Mouse (Mus musculus) adrenal gland, postnatal 4 days (tissue): ENCODE data around the gene A930033H14Rik. TPM values are rescaled to one million over a fixed set of nuclear protein-coding genes. Genes with fewer than 3 reads are reported as not detected.

Source experiments
- DNase-seq, 2 experiments: peaks; one replicate each; pipeline ENCODE4 v3.0.0; 2021 to 2022; ENCODE audit warnings: low spot score in 2 of 2, mixed read lengths in 2 of 2
- long read RNA-seq, 2 experiments: library from polyadenylated mRNA; stranded (forward); transcript quantifications; one replicate each; pipeline ENCODE4 v2.0.0; 2021
- total RNA-seq, 2 experiments: library from RNA; stranded (reverse); gene quantifications; 2 replicates each; pipeline ENCODE4 v1.2.3; 2021

A930033H14Rik gene
- 1 to 10 TPM; 6.6 to 7.7 TPM for total RNA-seq
- long read RNA-seq, experiment 1, partial matches to known transcripts = 0 of 1 reads
- long read RNA-seq, experiment 1, other reads (novel, unspliced or antisense) = 1 of 1 reads
- long read RNA-seq, experiment 2, partial matches to known transcripts = 3 of 5 reads
- long read RNA-seq, experiment 2, other reads (novel, unspliced or antisense) = 0 of 5 reads

DNA sequence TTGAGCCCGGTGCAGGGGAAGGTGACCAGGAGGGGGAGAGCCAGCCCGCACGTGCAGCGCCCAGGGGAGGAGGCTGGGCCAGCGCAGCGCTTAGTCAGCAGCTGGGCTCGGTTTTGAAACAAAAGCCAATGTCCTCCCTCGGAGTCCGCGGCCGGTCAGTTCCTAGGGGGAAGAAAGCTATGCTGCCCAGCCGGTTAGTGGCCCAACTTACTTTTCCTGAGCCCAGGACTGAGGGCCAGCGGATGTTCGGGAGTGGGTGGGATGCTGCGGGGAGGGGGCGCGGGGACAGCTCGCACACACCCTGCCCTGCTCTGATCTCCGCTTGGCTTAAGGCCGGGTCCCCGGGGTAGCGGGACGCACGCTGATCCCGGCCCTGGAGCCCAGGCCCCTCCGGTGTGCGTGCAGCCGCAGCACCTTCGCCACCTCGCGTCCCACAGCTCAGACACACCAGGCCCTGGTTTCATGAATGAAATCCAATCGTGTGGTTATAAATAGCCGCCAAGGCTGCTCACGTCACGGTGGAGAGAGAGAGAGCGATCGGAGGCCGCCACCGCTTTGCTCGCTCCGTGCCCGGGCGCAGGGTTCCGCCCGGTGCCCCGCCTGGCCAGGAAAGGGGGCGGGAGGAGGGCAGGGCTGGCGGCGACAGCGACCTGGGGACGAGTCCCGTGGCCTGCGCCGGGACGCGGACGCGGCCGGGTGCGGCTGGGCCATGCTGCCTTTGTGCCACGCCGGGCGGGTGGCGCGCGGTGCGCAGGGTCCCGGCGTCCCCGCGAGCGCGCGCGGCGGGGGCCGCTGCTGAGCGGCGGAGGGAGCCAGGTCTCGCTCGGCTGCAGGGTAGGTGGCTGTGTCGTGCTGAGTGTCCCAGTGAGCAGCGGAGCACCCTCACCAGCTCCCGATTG, at the start of gene A930033H14Rik:
TSS of gene A930033H14Rik (minus strand) at position 557 of the 899 bp plus-strand sequence.
- DNase-seq = peak; percentile 66 to 78

GRCm38 (mm10) chr10:69259929-69260328, 47.0 kb upstream of the A930033H14Rik start:
- DNase-seq = no peak

GRCm38 (mm10) chr10:69259161-69259560, 46.3 kb upstream of the A930033H14Rik start:
- no peak for DNase-seq

DNA sequence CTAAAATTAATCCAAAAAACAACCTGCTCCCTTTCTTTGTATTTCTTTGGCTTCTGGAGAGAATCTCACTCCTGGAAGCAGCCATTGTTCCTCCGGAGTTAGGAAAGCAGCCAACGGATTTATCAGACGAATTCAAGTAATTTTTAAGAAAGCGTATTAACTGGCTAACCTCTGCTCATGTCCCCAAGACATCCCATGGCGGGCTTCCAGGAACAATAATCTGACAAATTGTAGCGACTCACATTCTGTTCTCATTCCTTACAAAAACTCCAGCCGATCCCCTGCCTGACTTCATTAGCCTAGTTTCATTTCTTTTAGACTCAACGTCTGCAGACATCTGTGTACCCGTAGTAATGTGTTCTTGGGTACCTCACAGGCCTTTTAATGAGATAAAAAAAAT, 45.7 kb upstream of the A930033H14Rik start:
- no peak for DNase-seq

GRCm38 (mm10) chr10:69257592-69258133, 44.8 kb upstream of the A930033H14Rik start:
- DNase-seq = no peak

DNA sequence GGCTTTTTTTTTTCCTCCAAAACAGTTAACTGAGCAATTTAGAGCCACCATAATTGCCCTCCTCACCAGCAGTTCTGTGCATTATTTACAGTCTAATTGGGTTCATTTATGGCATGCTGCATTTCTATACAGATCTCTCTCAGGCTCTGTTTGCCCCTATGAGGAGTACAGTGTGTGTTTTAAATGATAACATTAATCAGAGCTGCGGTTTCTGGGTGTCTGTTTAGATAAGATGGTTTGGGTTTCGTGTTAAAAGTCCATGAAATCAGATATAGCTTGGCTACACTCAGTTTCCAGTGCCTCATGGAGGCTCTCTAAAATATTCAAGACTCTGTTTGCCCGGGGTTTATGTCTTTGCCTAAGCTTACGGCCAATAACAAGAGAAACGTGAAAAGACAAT, 42.7 kb upstream of the A930033H14Rik start:
- no peak for DNase-seq

- DNase-seq = no peak
Measured at GRCm38 (mm10) chr10:69254390-69254847, 41.5 kb upstream of the A930033H14Rik start.

- no peak for DNase-seq
Measured at GRCm38 (mm10) chr10:69253686-69254080, 40.8 kb upstream of the A930033H14Rik start.

- DNase-seq = no peak
Measured at GRCm38 (mm10) chr10:69253075-69253685, 40.3 kb upstream of the A930033H14Rik start.

GRCm38 (mm10) chr10:69252112-69253074, 39.5 kb upstream of the A930033H14Rik start:
- DNase-seq = no peak

- DNase-seq = no peak
Measured at GRCm38 (mm10) chr10:69251254-69251653, 38.4 kb upstream of the A930033H14Rik start.

DNA sequence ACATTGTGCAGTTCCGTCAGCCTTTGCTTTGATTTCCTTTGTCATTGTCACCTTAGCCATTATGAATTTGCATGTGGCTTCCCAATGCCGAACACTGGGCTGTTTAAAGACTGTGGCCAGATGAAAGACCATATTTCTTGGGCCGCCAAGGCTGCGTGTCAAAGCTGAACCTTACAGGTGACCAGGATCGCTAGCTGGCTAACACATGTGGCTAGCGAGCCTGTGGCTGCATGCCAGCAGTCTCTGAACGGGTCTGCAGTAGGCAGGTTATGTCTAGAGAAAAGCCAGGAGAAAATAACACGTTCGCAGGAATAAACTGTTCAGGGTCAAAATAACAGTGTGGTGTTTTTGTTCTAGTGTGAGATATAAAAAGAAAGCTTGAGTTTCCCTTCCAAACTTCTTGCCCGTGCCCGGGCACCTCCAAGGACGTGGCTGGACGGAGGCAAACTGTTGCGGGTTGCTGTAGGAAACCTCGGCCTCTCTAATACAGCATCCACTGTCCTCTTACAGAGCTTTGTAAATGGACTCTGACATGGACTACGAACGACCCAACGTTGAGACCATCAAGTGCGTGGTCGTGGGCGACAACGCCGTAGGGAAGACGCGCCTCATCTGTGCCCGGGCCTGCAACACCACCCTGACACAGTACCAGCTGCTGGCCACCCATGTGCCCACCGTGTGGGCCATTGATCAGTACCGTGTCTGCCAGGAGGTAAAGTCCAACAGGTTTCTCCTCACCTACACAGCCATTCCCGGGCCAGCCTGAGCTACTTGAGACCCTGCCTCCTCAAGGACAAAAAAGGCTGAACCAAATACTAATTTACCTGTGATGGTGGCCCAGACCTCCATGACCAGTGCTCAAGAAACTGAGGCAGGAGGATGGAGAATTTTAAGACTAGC, 35.6 kb upstream of the A930033H14Rik start:
- DNase-seq = no peak

DNA sequence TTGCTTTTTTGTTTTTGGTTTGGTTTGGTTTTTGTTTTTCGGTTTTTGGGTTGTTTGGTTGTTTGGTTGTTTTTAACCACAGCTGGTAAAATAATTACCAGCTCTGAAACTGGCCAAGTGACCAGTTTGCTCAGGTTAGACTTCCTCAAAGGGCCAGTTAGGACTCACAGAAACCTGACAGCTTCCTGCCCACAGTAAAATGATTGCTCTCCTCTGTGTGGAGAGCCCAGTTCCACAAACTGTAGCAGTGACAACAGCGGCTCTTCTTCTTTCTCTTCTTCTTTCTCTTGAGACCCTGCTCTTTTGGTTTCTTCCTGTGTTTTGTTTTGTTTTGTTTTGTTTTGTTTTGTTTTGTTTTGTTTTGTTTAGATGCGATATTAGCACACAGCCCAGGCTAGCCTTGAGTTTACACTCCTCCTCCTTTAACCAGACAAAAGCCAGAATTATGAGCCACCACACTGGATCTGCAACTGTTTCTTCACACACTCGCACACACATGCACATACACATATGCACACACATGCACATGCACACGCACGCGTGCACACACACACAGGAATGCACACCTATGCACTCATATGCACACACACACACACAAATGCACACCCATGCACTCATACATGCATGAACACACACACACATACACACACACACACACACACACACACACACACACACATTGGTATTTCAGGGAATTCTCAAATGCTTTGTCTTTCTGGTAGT, 34.6 kb upstream of the A930033H14Rik start:
- DNase-seq = no peak

DNA sequence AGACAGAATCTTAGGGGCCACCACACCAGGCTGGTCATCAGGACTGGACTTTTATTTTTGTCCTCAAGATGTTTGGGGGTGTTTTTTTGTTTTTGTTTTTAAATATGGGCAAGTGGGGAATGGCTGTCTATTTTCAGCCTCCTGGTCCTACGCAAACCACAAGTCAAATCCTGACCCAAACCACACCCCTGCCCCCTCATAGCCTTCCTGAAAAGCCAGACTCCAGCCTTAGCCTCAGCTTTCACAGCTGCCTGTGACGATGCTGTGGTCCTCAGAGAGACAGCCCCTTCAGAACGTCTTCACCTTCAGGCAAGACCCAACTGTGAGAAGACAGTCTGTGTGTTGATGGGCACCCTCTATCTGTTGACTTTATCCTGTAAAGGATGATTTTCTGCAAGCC, 33.9 kb upstream of the A930033H14Rik start:
- DNase-seq = no peak

GRCm38 (mm10) chr10:69245906-69246668, 33.2 kb upstream of the A930033H14Rik start:
- DNase-seq = no peak

GRCm38 (mm10) chr10:69245151-69245550, 32.3 kb upstream of the A930033H14Rik start:
- no peak for DNase-seq

GRCm38 (mm10) chr10:69240530-69240929, 27.6 kb upstream of the A930033H14Rik start:
- DNase-seq = no peak

DNA sequence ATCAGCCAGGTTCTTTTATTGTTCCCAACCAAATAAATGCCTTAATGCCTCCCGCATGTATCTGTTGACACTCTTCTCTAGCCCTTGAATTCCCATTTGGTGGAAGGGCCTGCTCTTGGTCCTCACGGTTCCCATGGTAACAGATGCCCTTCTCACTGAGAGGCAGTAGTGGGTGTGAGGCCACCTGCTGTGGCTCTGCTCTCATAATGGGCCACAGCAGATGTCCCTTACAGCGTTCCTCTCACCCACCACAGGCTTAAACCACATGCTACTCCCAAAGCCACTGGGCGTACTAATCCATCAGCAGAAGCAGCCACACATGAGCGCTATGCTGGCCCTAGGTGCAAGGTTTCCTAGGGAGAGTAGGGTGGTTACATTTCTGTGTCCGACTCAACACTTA, 25.4 kb upstream of the A930033H14Rik start:
- DNase-seq = no peak
